Comparison of ENCODE assay signal across 8 mouse cellular contexts in the genomic region with DNA sequence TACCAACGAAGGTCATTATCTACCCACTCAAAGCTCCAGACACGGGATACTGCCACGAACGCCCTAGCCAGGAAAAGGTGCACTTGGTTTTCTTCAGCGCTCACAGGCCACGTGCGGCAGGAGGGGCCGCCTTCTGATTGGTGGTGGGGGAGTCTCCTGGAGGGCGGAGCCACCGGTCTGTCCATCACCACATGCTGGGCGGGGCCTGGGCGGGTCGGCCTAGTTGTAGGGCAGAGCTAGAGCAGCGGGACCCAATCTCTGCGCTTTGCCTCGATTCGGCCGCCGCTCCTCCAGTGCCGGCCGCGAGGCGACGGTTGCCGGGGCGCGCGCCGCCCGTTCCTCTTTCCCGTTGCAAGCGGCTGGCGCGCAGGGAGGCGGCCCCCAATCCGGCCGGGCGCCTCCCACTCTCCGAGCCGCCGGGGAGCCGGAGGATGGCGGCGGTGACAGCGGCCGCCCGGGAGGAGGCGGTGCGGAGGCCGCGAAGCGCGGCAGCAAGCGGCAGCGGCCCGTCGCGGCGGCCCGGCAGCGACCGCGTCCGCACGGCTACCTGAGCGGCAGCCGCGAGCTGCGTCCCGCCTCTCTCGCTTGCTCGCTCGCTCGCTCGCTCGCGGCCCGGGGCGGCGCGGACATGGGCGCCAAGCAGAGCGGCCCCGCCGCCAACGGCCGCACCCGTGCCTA. TPM values are rescaled to one million over a fixed set of nuclear protein-coding genes. Genes with fewer than 3 reads are reported as not detected.
DNase-seq lines count a peak whose midpoint lies in the region; ATAC-seq and TF ChIP-seq lines count a peak whose summit lies in the region.

Gene Znrf2 (plus strand): TSS at position 529 of the 678 bp plus-strand sequence.

- H3K4me3 ChIP-seq in ES-E14 (ENCODE audit: insufficient read depth in 1 of 2, low read depth in 1 of 2, low read length in 2 of 2, poor library complexity in 1 of 2, severe bottlenecking in 1 of 2) = peak within 1 kb of the TSS; percentile 72 to 91
- H3K4me3 ChIP-seq in forebrain, embryonic 15.5 days = peak within 1 kb of the TSS; percentile 98
- H3K4me3 ChIP-seq in lung, adult 2 months (replicated peaks; ENCODE audit: extremely low read depth, low read depth, low read length) = peak within 1 kb of the TSS; percentile 95

- WGBS in forebrain, embryonic 15.5 days = under 1% methylated on average over 68 of the region's 88 CpGs
- WGBS in lung, adult 2 months = 1% methylated on average over 67 of the region's 88 CpGs

- no peaks in the 10 kb centered on the region for H3K9me3 ChIP-seq in ES-E14 (ENCODE audit: control insufficient read depth, insufficient read depth, low read depth, low read length)
- no peaks in the 10 kb centered on the region for H3K9me3 ChIP-seq in forebrain, embryonic 15.5 days

- no peak for TF ChIP-seq CTCF in lung, adult 2 months (IDR thresholded peaks at IDR 0.05; ENCODE audit: insufficient read depth, low read length)

- TF ChIP-seq POLR2A in lung, adult 2 months (IDR thresholded peaks at IDR 0.05; ENCODE audit: borderline replicate concordance, extremely low read depth, low read depth, low read length) = peak; percentile 83

- peak within 1 kb of the TSS; percentile 55 for H3K4me2 ChIP-seq in forebrain, embryonic 15.5 days (replicated peaks)

- peak; percentile 99 for ATAC-seq in forebrain, embryonic 15.5 days (replicated peaks)
- peak; percentile 93 for ATAC-seq in neutrophil, adult 5-6 weeks (ENCODE audit: extremely low read depth, insufficient number of reproducible peaks, low FRiP score, poor library complexity, severe bottlenecking)

- H3K4me1 ChIP-seq in ES-E14 (ENCODE audit: control insufficient read depth in 2 of 2, insufficient read depth in 2 of 2, low read length in 2 of 2, poor library complexity in 1 of 2) = peaks cover 7 to 17% of the 10 kb centered on the region in 2 experiments
- peaks cover 52% of the 10 kb centered on the region for H3K4me1 ChIP-seq in forebrain, embryonic 15.5 days
- H3K4me1 ChIP-seq in lung, adult 2 months (ENCODE audit: control insufficient read depth, insufficient read depth, low read length) = peaks cover 19% of the 10 kb centered on the region

- peak; percentile 94 for DNase-seq in ES-E14 (ENCODE audit: low read depth, low spot score)
- DNase-seq in cerebellum, adult 11-12 months = peak; percentile 96
- DNase-seq in heart, postnatal 25 days (ENCODE audit: low spot score) = peak; percentile 93
- DNase-seq in layer of hippocampus, adult 18-20 months (ENCODE audit: low spot score in 2 of 2) = peak; percentile 91 to 96
- DNase-seq in lung, adult 2 months = peak; percentile 90
- peak; percentile 92 to 93 for DNase-seq in thymus, adult 18-20 months

- no peaks in the 10 kb centered on the region for H3K36me3 ChIP-seq in ES-E14 (ENCODE audit: control insufficient read depth, insufficient read depth, low read length, poor library complexity, severe bottlenecking)
- H3K36me3 ChIP-seq in forebrain, embryonic 15.5 days = no peaks in the 10 kb centered on the region

- peak within 1 kb of the TSS; percentile 92 for H3K9ac ChIP-seq in ES-E14 (ENCODE audit: insufficient read depth, low read depth, low read length, poor library complexity, severe bottlenecking)
- H3K9ac ChIP-seq in forebrain, embryonic 15.5 days (replicated peaks) = peak within 1 kb of the TSS; percentile 91

- no peaks in the 10 kb centered on the region for H3K27me3 ChIP-seq in forebrain, embryonic 15.5 days

- H3K27ac ChIP-seq in ES-E14 (ENCODE audit: insufficient read depth, low read depth, low read length, poor library complexity, severe bottlenecking) = peak within 1 kb of the TSS; percentile 70
- H3K27ac ChIP-seq in forebrain, embryonic 15.5 days (replicated peaks) = peak within 1 kb of the TSS; percentile 98

- intact Hi-C loops in heart, postnatal 25 days (cut with DNase I) = loop anchor here (5.0 kb wide), 3 partner anchors 91 to 219 kb away; partner anchors contain the start of genes Fkbp14, Nod1 and Plekha8

- in situ Hi-C loops in ES-E14 (cut with MboI; ENCODE audit: low sequenced_read_pairs in 2 of 2, unreplicated experiment in 2 of 2) = no loop called here

TF ChIP-seq in ES-E14, 5 proteins besides CTCF, POLR2A, EP300 and RAD21:
- TF ChIP-seq CHD2 (IDR thresholded peaks at IDR 0.05; ENCODE audit: low read depth, low read length) (no peak), ZC3H11A (IDR thresholded peaks at IDR 0.05; ENCODE audit: borderline replicate concordance, low read depth, low read length) (no peak), HCFC1 (IDR thresholded peaks at IDR 0.05; ENCODE audit: borderline replicate concordance, insufficient read depth, low read length) (no peak), ZNF384 (IDR thresholded peaks at IDR 0.05; ENCODE audit: low read depth, low read length) (no peak), MAFK (IDR thresholded peaks at IDR 0.05; ENCODE audit: insufficient read depth, low read depth, low read length) (no peak)

RNA-seq across cellular contexts. Expression of gene Znrf2, which starts in this region (rescaled TPM):
- total RNA-seq in ES-E14 (2012; rRNA removed) = 24.4 and 35.0 TPM in 2 replicates
- polyA plus RNA-seq in forebrain, embryonic 15.5 days (2015; fragmentation: Nextera tagmentation; extraction: Ambion mirVana) = 18.4 and 22.0 TPM in 2 replicates
- 10 to 100 TPM; 17.2 to 17.6 TPM for total RNA-seq in heart, postnatal 25 days (2021)
- total RNA-seq in layer of hippocampus, adult 18-20 months (2021) = 10 to 100 TPM; 21.5 to 23.7 TPM
- polyA plus RNA-seq in lung, adult 2 months (2012; rRNA removed) = 6.9 and 8.3 TPM in 2 replicates
- total RNA-seq in neutrophil, adult 5-6 weeks (2017) = 77.5 and 85.1 TPM in 2 replicates

Comparison
In these comparisons a context has a peak if more than half of its experiments do, and no peak if none do; other contexts are left out.
1. Peak in every context shown above with its lines: DNase-seq, ATAC-seq, H3K4me3 ChIP-seq and H3K27ac ChIP-seq.